Mouse (Mus musculus): ENCODE results near the gene Entpd3. TPM values are rescaled to one million over a fixed set of nuclear protein-coding genes. Genes with fewer than 3 reads are reported as not detected.

The Entpd3 gene
- 2.5 and 3.1 TPM in 2 replicates for polyA plus RNA-seq (2014; fragmentation: Nextera tagmentation; extraction: Ambion mirVana)

DNA sequence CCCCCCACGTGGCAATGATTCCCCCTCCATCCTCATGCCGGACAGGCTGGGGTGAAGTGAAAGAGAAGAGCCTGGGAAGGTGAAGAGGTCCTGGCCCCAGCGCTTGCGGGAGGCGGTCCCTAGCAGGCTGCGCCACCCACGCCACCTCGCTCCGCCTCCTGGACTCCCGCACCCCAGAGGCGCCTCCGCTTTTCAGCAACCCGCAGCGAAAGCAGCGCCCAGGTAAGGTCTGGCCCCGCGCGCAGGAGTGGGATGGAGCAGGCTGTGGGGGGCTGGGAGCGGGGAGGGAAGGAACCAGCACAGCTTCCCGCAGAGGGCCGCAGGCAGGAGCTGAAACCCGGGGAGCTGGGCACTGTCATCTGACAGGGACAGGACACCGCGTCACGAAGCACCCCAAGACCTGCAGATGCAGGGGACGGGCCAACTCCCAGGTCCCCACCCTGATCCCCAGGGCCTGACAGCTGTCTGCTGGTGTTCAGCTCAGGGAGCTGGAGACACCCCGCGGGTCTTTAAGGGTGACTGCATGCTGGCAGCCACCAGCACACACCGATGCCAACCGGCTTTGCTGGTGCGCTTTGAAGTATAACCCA is at the start of gene Entpd3:
Gene Entpd3 (plus strand): TSS at position 157 of the 590 bp plus-strand sequence.
- Histone ChIP-seq H3K4me1 (ENCODE audit: control insufficient read depth, insufficient read depth, low read length) (peaks cover 6% of the 10 kb centered on the region; the same call in 1 of the 2 replicates), H3K9me3 (ENCODE audit: control insufficient read depth, low read length) (no peaks in the 10 kb centered on the region), H3K9ac (replicated peaks; ENCODE audit: low read length) (peak within 1 kb of the TSS; percentile 55), H3K27ac (replicated peaks; ENCODE audit: low read depth, low read length) (no peak within 1 kb of the TSS), H3K4me2 (ENCODE audit: low read length) (peak within 1 kb of the TSS; percentile 77), H3K36me3 (ENCODE audit: control insufficient read depth, insufficient read depth, low read length) (no peaks in the 10 kb centered on the region), H3K4me3 (replicated peaks; ENCODE audit: low read depth, low read length) (peak within 1 kb of the TSS; percentile 42), H3K27me3 (ENCODE audit: control insufficient read depth, insufficient read depth, low read length) (peaks cover 16% of the 10 kb centered on the region)
- ATAC-seq (ENCODE audit: low FRiP score, low TSS enrichment) (no peak), DNase-seq (peak; percentile 54)
- 1% methylated on average over 31 of the region's 31 CpGs for WGBS

DNA sequence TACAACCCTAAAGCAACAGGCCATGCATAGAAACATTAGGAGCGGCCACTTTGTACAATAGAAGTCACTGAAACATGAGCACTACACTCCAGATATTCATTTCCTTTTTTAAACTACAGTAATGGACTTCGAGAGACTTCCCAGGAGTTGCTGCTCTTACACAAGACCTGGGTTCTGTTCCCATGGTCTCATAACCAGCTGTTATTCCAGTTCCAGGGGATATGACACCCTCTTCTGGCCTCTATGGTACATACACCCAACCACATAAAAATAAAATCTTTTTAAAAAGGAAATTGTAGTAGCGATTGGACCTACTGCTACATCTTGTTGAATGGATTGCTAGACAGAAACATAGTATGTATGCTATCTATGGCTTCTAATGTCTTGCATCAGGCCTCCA is 48.1 kb upstream of the Entpd3 start:
- WGBS: 88% methylated on average over 3 of the region's 3 CpGs
- Histone ChIP-seq H3K4me1 (ENCODE audit: control insufficient read depth, insufficient read depth, low read length) (peaks cover 15% of the 10 kb centered on the region), H3K36me3 (ENCODE audit: control insufficient read depth, insufficient read depth, low read length) (peaks cover 24% of the 10 kb centered on the region), H3K27me3 (ENCODE audit: control insufficient read depth, insufficient read depth, low read length) (no peaks in the 10 kb centered on the region), H3K9me3 (ENCODE audit: control insufficient read depth, low read length) (no peaks in the 10 kb centered on the region), H3K4me2 (ENCODE audit: low read length) (peak overlapping the region; percentile 86), H3K9ac (replicated peaks; ENCODE audit: low read length) (peak overlapping the region; percentile 98; the same call in 1 of the 2 replicates), H3K4me3 (replicated peaks; ENCODE audit: low read depth, low read length) (peak overlapping the region; percentile 95), H3K27ac (replicated peaks; ENCODE audit: low read depth, low read length) (no peak overlapping the region)
- no peak for DNase-seq
- no peak for ATAC-seq (ENCODE audit: low FRiP score, low TSS enrichment)

DNA sequence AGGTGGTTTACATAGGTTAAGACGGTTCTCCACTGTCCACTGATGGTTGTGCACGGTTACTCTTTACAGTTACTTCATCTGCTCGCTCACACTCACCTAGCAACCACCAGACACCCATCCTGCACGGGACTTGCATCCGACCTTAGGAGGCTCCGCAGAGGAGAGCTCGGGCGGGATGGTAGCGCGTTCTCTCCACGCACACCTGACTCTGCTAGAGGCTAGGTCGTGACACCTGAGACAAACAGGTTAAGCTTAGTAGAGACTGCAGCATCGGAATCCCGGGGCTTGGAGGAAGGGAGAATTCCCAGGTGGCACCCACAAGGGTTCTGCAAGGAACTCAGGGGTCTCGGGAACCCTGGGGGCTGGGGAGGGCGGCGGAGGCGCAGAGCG is 47.6 kb upstream of the Entpd3 start, which contains the start of gene Eif1b:
Gene Eif1b (plus strand): TSS at position 223 of the 390 bp plus-strand sequence.
- no peak for DNase-seq
- Histone ChIP-seq H3K9me3 (ENCODE audit: control insufficient read depth, low read length) (no peaks in the 10 kb centered on the region), H3K4me2 (ENCODE audit: low read length) (peak within 1 kb of the TSS; percentile 86), H3K27me3 (ENCODE audit: control insufficient read depth, insufficient read depth, low read length) (no peaks in the 10 kb centered on the region), H3K27ac (replicated peaks; ENCODE audit: low read depth, low read length) (peak within 1 kb of the TSS; percentile 91), H3K9ac (replicated peaks; ENCODE audit: low read length) (peak within 1 kb of the TSS; percentile 98), H3K4me3 (replicated peaks; ENCODE audit: low read depth, low read length) (peak within 1 kb of the TSS; percentile 95), H3K4me1 (ENCODE audit: control insufficient read depth, insufficient read depth, low read length) (peaks cover 15% of the 10 kb centered on the region), H3K36me3 (ENCODE audit: control insufficient read depth, insufficient read depth, low read length) (peaks cover 27% of the 10 kb centered on the region)
- WGBS: 5% methylated on average over 19 of the region's 19 CpGs
- ATAC-seq (ENCODE audit: low FRiP score, low TSS enrichment): peak; percentile 38

- H3K36me3 ChIP-seq (ENCODE audit: control insufficient read depth, insufficient read depth, low read length): peaks cover 31% of the 10 kb centered on the region
- peak; percentile 85 for ATAC-seq (ENCODE audit: low FRiP score, low TSS enrichment)
- peaks cover 15% of the 10 kb centered on the region for H3K4me1 ChIP-seq (ENCODE audit: control insufficient read depth, insufficient read depth, low read length)
- H3K4me3 ChIP-seq (replicated peaks; ENCODE audit: low read depth, low read length): peak overlapping the region; percentile 95
- peak; percentile 95 for DNase-seq
- H3K9ac ChIP-seq (replicated peaks; ENCODE audit: low read length): peak overlapping the region; percentile 98
- H3K4me2 ChIP-seq (ENCODE audit: low read length): peak overlapping the region; percentile 86
- peak overlapping the region; percentile 91 for H3K27ac ChIP-seq (replicated peaks; ENCODE audit: low read depth, low read length)
- no peaks in the 10 kb centered on the region for H3K27me3 ChIP-seq (ENCODE audit: control insufficient read depth, insufficient read depth, low read length)
- WGBS: under 1% methylated on average over 96 of the region's 97 CpGs
- H3K9me3 ChIP-seq (ENCODE audit: control insufficient read depth, low read length): no peaks in the 10 kb centered on the region
Measured at GRCm38 (mm10) chr9:120492400-120493351, 46.9 kb upstream of the Entpd3 start.

DNA sequence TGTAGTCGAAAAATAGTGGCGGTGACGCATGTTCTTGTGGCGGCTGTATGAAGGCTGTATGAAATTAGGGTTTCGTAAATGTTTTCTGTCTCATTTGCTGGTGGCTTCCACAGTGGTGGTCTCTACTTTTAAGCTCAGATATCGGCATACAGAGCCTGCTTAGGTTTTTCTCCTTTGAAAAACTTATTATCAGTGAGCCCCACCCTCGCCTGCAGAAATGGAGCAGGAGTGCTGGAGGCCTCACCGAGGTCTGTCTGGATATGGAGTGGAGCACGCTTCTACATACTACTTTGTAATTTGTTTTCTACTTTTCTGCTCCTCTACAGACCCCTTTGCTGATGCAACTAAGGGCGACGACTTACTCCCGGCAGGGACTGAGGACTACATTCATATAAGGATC is 45.8 kb upstream of the Entpd3 start:
- Histone ChIP-seq H3K27ac (replicated peaks; ENCODE audit: low read depth, low read length) (no peak overlapping the region), H3K36me3 (ENCODE audit: control insufficient read depth, insufficient read depth, low read length) (peaks cover 31% of the 10 kb centered on the region), H3K9me3 (ENCODE audit: control insufficient read depth, low read length) (no peaks in the 10 kb centered on the region), H3K4me2 (ENCODE audit: low read length) (peak overlapping the region; percentile 86), H3K9ac (replicated peaks; ENCODE audit: low read length) (peak overlapping the region; percentile 98), H3K27me3 (ENCODE audit: control insufficient read depth, insufficient read depth, low read length) (no peaks in the 10 kb centered on the region), H3K4me3 (replicated peaks; ENCODE audit: low read depth, low read length) (peak overlapping the region; percentile 95), H3K4me1 (ENCODE audit: control insufficient read depth, insufficient read depth, low read length) (peaks cover 15% of the 10 kb centered on the region)
- DNase-seq: no peak
- WGBS: 81% methylated on average over 12 of the region's 12 CpGs
- no peak for ATAC-seq (ENCODE audit: low FRiP score, low TSS enrichment)

DNA sequence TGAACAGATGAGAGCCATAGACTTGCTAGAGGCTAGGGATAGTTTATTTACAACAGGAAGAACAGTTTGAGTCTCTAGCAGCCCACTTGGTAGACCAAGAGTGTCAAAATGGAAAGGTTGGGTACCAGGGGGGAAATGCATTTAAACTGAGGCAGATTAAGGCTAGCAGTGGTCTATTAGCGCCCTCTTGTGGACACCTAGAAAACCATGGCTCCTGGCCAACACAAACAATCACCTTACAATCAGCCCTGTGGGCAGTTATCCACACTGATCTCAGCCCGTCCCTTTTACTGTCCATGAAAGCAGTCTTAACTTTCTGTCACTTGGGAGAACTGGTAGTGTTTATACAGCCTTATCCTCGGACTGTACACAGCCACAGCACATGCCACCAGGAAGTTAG is 42.9 kb upstream of the Entpd3 start:
- Histone ChIP-seq H3K27me3 (ENCODE audit: control insufficient read depth, insufficient read depth, low read length) (no peaks in the 10 kb centered on the region), H3K36me3 (ENCODE audit: control insufficient read depth, insufficient read depth, low read length) (peaks cover 31% of the 10 kb centered on the region), H3K27ac (replicated peaks; ENCODE audit: low read depth, low read length) (no peak overlapping the region), H3K4me1 (ENCODE audit: control insufficient read depth, insufficient read depth, low read length) (peaks cover 15% of the 10 kb centered on the region), H3K9me3 (ENCODE audit: control insufficient read depth, low read length) (no peaks in the 10 kb centered on the region), H3K4me3 (replicated peaks; ENCODE audit: low read depth, low read length) (no peak overlapping the region), H3K9ac (replicated peaks; ENCODE audit: low read length) (no peak overlapping the region), H3K4me2 (ENCODE audit: low read length) (no peak overlapping the region)
- DNase-seq (peak; percentile 90), ATAC-seq (ENCODE audit: low FRiP score, low TSS enrichment) (no peak)
- 5% methylated on average over 3 of the region's 3 CpGs for WGBS

DNA sequence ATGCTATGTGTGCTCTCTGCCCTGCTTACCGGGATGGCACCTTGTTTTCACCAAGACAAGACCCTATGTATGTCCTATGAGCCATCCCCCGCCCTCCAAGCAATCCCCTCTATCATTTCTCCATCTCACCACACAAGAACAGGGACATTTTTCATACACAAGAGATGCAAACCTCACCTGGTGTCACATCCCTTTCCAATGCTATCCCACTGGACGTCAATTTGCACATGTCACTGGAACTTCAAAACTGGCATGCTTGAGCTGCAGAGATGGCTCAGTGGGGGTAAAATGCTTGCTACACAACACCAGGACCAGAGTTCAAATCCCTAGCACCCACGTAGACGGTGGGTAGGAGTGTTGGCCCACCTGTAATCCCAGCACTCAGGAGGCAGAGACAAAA is 41.6 kb upstream of the Entpd3 start:
- peaks cover 31% of the 10 kb centered on the region for H3K36me3 ChIP-seq (ENCODE audit: control insufficient read depth, insufficient read depth, low read length)
- no peak overlapping the region for H3K4me3 ChIP-seq (replicated peaks; ENCODE audit: low read depth, low read length)
- no peak overlapping the region for H3K4me2 ChIP-seq (ENCODE audit: low read length)
- peaks cover 13% of the 10 kb centered on the region for H3K4me1 ChIP-seq (ENCODE audit: control insufficient read depth, insufficient read depth, low read length)
- ATAC-seq (ENCODE audit: low FRiP score, low TSS enrichment): no peak
- no peak for DNase-seq
- H3K9ac ChIP-seq (replicated peaks; ENCODE audit: low read length): no peak overlapping the region
- no peaks in the 10 kb centered on the region for H3K9me3 ChIP-seq (ENCODE audit: control insufficient read depth, low read length)
- no peak overlapping the region for H3K27ac ChIP-seq (replicated peaks; ENCODE audit: low read depth, low read length)
- no peaks in the 10 kb centered on the region for H3K27me3 ChIP-seq (ENCODE audit: control insufficient read depth, insufficient read depth, low read length)
- WGBS: 81% methylated on average over 5 of the region's 5 CpGs

GRCm38 (mm10) chr9:120501191-120501902 is 38.3 kb upstream of the Entpd3 start:
- Histone ChIP-seq H3K27ac (replicated peaks; ENCODE audit: low read depth, low read length) (no peak overlapping the region), H3K4me2 (ENCODE audit: low read length) (no peak overlapping the region), H3K27me3 (ENCODE audit: control insufficient read depth, insufficient read depth, low read length) (no peaks in the 10 kb centered on the region), H3K4me3 (replicated peaks; ENCODE audit: low read depth, low read length) (no peak overlapping the region), H3K9me3 (ENCODE audit: control insufficient read depth, low read length) (0 out of 2 replicates have a peak, but pooled peaks cover 2% of the 10 kb centered on the region), H3K9ac (replicated peaks; ENCODE audit: low read length) (no peak overlapping the region), H3K36me3 (ENCODE audit: control insufficient read depth, insufficient read depth, low read length) (peaks cover 7% of the 10 kb centered on the region; the same call in 1 of the 2 replicates), H3K4me1 (ENCODE audit: control insufficient read depth, insufficient read depth, low read length) (no peaks in the 10 kb centered on the region)
- ATAC-seq (ENCODE audit: low FRiP score, low TSS enrichment): no peak
- WGBS: 41% methylated on average over 10 of the region's 10 CpGs
- no peak for DNase-seq

All from midbrain, embryonic 14.5 days (tissue).